Mouse (Mus musculus) hindbrain, embryonic 13.5 days (tissue): Measurements from ENCODE around the gene Kctd7. TPM values are rescaled to one million over a fixed set of nuclear protein-coding genes. Genes with fewer than 3 reads are reported as not detected.

Experiments used
- ATAC-seq: fragments of 200-750 bp; cut with Nextera tagmentation; 2 replicates; pipeline ENCODE4 v1.8.0; 2017; ENCODE audit warnings: moderate TSS enrichment; ENCODE audit not compliant: low FRiP score
- H3K27ac ChIP-seq: fragments of 300-500 bp; sonication (generic); 2 replicates; pipeline ENCODE4 v1.5.1; 2015; ENCODE audit warnings: inconsistent platforms, mild to moderate bottlenecking, moderate library complexity
- H3K27me3 ChIP-seq: fragments of 300-500 bp; sonication (generic); 2 replicates; pipeline ENCODE4 v1.6.1; 2015; ENCODE audit warnings: mild to moderate bottlenecking, inconsistent platforms
- H3K36me3 ChIP-seq: fragments of 300-500 bp; sonication (generic); 2 replicates; pipeline ENCODE4 v1.6.1; 2015; ENCODE audit warnings: mild to moderate bottlenecking, inconsistent platforms
- H3K4me1 ChIP-seq: fragments of 300-500 bp; sonication (generic); replicated peaks from 2 replicates; pipeline ENCODE4 v1.6.1; 2015; ENCODE audit warnings: inconsistent platforms
- H3K4me2 ChIP-seq: fragments of 300-500 bp; sonication (generic); 2 replicates; pipeline ENCODE4 v1.6.1; 2015; ENCODE audit warnings: inconsistent platforms, mild to moderate bottlenecking, moderate library complexity
- H3K4me3 ChIP-seq: fragments of 300-500 bp; sonication (generic); 2 replicates; pipeline ENCODE4 v1.5.1; 2015; ENCODE audit warnings: mild to moderate bottlenecking, inconsistent platforms
- H3K9ac ChIP-seq: fragments of 300-500 bp; sonication (generic); 2 replicates; pipeline ENCODE4 v1.6.1; 2015; ENCODE audit warnings: mild to moderate bottlenecking, inconsistent platforms
- H3K9me3 ChIP-seq: fragments of 300-500 bp; sonication (generic); 2 replicates; pipeline ENCODE4 v1.6.1; 2016; ENCODE audit warnings: inconsistent platforms
- WGBS: fragments of 180-500 bp; shearing (Covaris S2); methylation state at CpG from one replicate; pipeline ENCODE4 v1.1.7; 2015; 5-methylcytosine and 5-hydroxymethylcytosine counted together
- polyA plus RNA-seq: library from polyadenylated mRNA; unstranded; fragments of >200 nt; fragmentation: Nextera tagmentation; extraction: Ambion mirVana; gene quantifications from 2 replicates; pipeline ENCODE4 v1.2.1, GENCODE M21; 2015

Kctd7 gene
- polyA plus RNA-seq, 1 experiment from 2014 or later = 13.2 TPM

DNA sequence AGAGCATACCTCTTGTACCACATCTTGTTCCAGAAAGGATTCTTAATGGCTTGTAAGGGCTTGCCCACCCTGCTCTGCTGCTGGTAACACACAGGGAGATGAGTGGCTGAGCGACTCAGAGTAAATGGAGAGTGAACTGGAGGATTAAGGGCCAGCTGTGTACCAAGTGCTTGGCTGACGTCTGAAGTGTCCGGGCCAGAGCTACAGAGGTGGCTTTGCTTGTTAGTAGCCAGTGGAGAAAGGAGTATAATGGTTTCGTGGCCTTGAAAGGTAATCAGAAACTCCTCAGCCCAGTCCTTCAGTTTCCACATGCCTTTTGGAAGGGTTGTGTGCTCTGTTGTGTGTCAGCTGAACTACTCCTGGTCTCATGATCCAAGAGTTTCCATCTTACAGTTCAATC is 33.2 kb downstream of the Kctd7 start:
- Histone ChIP-seq H3K4me2 (no peak overlapping the region), H3K4me1 (peaks cover 19% of the 10 kb centered on the region), H3K9me3 (no peaks in the 10 kb centered on the region), H3K36me3 (no peaks in the 10 kb centered on the region), H3K27ac (no peak overlapping the region), H3K4me3 (no peak overlapping the region), H3K9ac (no peak overlapping the region), H3K27me3 (no peaks in the 10 kb centered on the region)
- 74% methylated on average over 4 of the region's 4 CpGs for WGBS
- ATAC-seq = no peak

GRCm38 (mm10) chr5:130180362-130180761 is 35.7 kb downstream of the Kctd7 start:
- no peaks in the 10 kb centered on the region for H3K27me3 ChIP-seq
- no peak for ATAC-seq
- H3K9me3 ChIP-seq = no peaks in the 10 kb centered on the region
- no peak overlapping the region for H3K4me3 ChIP-seq
- no peak overlapping the region for H3K4me2 ChIP-seq
- no peak overlapping the region for H3K9ac ChIP-seq
- no peaks in the 10 kb centered on the region for H3K36me3 ChIP-seq
- no peak overlapping the region for H3K27ac ChIP-seq
- peaks cover 6% of the 10 kb centered on the region; the same call in 1 of the 2 replicates for H3K4me1 ChIP-seq
- WGBS = 71% methylated on average over 7 of the region's 7 CpGs

GRCm38 (mm10) chr5:130181740-130182540 is 37.3 kb downstream of the Kctd7 start:
- Histone ChIP-seq H3K9me3 (no peaks in the 10 kb centered on the region), H3K4me2 (no peak overlapping the region), H3K4me1 (peaks cover 10% of the 10 kb centered on the region; the same call in 1 of the 2 replicates), H3K27ac (no peak overlapping the region), H3K36me3 (no peaks in the 10 kb centered on the region), H3K4me3 (no peak overlapping the region), H3K9ac (no peak overlapping the region), H3K27me3 (no peaks in the 10 kb centered on the region)
- ATAC-seq = no peak
- 89% methylated on average over 6 of the region's 6 CpGs for WGBS

DNA sequence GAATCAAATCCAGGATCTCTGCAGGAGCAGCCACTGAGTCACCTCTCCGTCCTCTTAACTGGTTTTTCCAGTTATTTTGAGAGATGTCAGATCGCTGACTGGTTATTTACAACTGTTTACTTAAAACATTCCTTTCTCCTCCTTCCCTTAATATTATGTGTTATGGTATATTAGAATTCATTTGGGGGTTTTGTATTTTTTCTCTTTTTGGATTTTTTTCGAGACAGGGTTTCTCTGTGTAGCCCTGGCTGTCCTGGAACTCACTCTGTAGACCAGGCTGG is 37.8 kb downstream of the Kctd7 start:
- Histone ChIP-seq H3K27me3 (no peaks in the 10 kb centered on the region), H3K9me3 (no peaks in the 10 kb centered on the region), H3K4me1 (peaks cover 14% of the 10 kb centered on the region), H3K36me3 (no peaks in the 10 kb centered on the region), H3K27ac (no peak overlapping the region), H3K4me3 (no peak overlapping the region), H3K4me2 (no peak overlapping the region), H3K9ac (no peak overlapping the region)
- WGBS = 93% methylated on average over 3 of the region's 3 CpGs
- no peak for ATAC-seq

DNA sequence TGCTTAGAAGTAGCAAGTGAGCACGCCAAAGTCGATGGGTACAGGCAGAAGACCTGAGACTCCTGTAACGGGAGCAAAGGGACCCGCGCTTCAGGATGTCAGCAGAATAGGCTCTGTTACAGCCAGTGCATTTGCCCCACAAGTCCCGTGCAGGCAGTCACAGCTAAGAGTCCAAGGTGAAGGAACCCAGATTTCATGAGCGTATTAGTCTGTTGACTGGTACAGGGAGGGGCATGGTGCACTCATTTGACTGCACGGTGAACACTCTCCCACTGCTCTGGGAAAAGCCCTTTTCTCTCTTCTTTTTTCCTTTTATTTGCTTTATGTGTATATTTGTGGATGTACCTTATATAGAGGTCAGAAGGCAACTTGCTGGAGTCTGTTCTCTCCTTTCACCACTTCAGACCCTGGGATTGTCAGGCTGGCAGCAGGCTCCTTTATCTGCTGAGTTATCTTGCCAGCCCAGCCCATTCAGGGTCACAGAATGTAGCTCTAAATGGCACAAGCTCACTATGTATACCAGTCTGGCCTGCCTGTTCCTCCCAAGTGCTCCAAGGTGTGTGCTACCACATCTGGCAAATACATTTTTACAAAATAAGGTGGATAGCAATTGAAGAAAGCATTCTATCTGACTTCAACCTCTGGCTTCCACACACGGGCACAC is 39.7 kb downstream of the Kctd7 start:
- Histone ChIP-seq H3K4me1 (peaks cover 17% of the 10 kb centered on the region), H3K9ac (no peak overlapping the region), H3K27me3 (no peaks in the 10 kb centered on the region), H3K27ac (no peak overlapping the region), H3K9me3 (no peaks in the 10 kb centered on the region), H3K4me3 (no peak overlapping the region), H3K4me2 (no peak overlapping the region), H3K36me3 (peaks cover 7% of the 10 kb centered on the region)
- no peak for ATAC-seq
- 94% methylated on average over 9 of the region's 9 CpGs for WGBS

DNA sequence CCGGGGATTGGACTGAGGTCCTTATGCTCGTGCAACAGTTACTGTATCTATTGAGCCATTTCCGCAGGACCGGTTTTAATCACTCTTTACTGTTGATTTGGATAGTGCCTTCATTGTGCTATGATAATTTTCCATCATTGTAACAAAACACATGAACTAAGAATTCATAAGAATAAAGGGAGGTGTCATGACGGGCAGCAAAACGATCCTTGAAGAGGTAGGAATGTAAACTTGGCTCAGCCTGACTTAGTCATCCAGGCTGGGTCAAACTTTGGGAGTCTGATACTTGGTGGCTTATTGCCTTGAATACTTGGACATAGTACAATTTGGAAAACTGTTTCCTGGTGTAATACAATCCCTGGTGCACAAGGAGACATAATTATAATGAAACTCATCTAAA is 40.7 kb downstream of the Kctd7 start:
- Histone ChIP-seq H3K4me2 (no peak overlapping the region), H3K4me3 (no peak overlapping the region), H3K9me3 (no peaks in the 10 kb centered on the region), H3K27me3 (no peaks in the 10 kb centered on the region), H3K36me3 (peaks cover 17% of the 10 kb centered on the region), H3K27ac (no peak overlapping the region), H3K4me1 (peaks cover 14% of the 10 kb centered on the region), H3K9ac (no peak overlapping the region)
- 91% methylated on average over 6 of the region's 6 CpGs for WGBS
- ATAC-seq = no peak

- WGBS = 34% methylated on average over 7 of the region's 7 CpGs
- H3K4me2 ChIP-seq = no peak overlapping the region
- H3K27me3 ChIP-seq = no peaks in the 10 kb centered on the region
- H3K27ac ChIP-seq = peak overlapping the region; percentile 24; the same call in 1 of the 2 replicates
- no peak overlapping the region for H3K4me3 ChIP-seq
- no peaks in the 10 kb centered on the region for H3K9me3 ChIP-seq
- no peak overlapping the region for H3K9ac ChIP-seq
- H3K4me1 ChIP-seq = peaks cover 11% of the 10 kb centered on the region
- H3K36me3 ChIP-seq = peaks cover 34% of the 10 kb centered on the region
- no peak for ATAC-seq
These were observed 42.7 kb downstream of the Kctd7 start for GRCm38 (mm10) chr5:130187383-130187782.

- Histone ChIP-seq H3K27me3 (no peaks in the 10 kb centered on the region), H3K9me3 (no peaks in the 10 kb centered on the region), H3K9ac (no peak overlapping the region), H3K4me1 (peaks cover 11% of the 10 kb centered on the region), H3K4me2 (no peak overlapping the region), H3K27ac (no peak overlapping the region), H3K4me3 (no peak overlapping the region), H3K36me3 (peaks cover 63% of the 10 kb centered on the region)
- 95% methylated on average over 6 of the region's 6 CpGs for WGBS
- ATAC-seq = no peak
These were observed 46.2 kb downstream of the Kctd7 start for GRCm38 (mm10) chr5:130190909-130191308.

- 94% methylated on average over 6 of the region's 6 CpGs for WGBS
These were observed 47.2 kb downstream of the Kctd7 start for GRCm38 (mm10) chr5:130191865-130192264.

GRCm38 (mm10) chr5:130192356-130192944 is 47.8 kb downstream of the Kctd7 start:
- Histone ChIP-seq H3K4me2 (no peak overlapping the region), H3K27ac (no peak overlapping the region), H3K4me3 (no peak overlapping the region), H3K9me3 (no peaks in the 10 kb centered on the region), H3K27me3 (no peaks in the 10 kb centered on the region), H3K9ac (no peak overlapping the region), H3K36me3 (peaks cover 69% of the 10 kb centered on the region), H3K4me1 (peaks cover 3% of the 10 kb centered on the region)
- ATAC-seq = no peak
- WGBS = 78% methylated on average over 2 of the region's 2 CpGs

More at GRCm38 (mm10) chr5:130191865-130192264, 47.2 kb downstream of the Kctd7 start:
- H3K9me3 ChIP-seq = no peaks in the 10 kb centered on the region
- peaks cover 63% of the 10 kb centered on the region for H3K36me3 ChIP-seq
- no peak for ATAC-seq
- no peak overlapping the region for H3K9ac ChIP-seq
- no peaks in the 10 kb centered on the region for H3K27me3 ChIP-seq
- no peak overlapping the region for H3K4me3 ChIP-seq
- H3K4me1 ChIP-seq = peaks cover 7% of the 10 kb centered on the region
- H3K27ac ChIP-seq = no peak overlapping the region
- no peak overlapping the region for H3K4me2 ChIP-seq

DNA sequence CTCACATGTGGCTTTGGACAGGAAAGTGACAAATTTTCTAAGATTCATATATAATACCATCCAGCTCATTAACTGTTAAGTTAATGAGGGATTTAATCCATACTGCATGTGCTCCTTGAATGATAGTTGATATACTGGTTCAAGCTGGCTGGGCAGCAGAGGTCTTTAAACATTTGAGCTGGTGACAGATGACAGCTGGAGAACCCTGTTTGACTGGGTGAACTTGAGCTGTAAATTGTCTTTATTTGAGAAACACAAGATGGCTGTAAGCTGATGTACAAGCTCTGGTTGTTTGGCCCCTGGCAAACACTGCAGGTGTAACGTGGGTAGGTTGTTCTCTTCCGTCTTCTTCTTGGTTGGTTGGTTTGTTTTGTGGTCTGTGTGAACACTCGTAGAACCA is 49.1 kb downstream of the Kctd7 start:
- Histone ChIP-seq H3K4me1 (no peaks in the 10 kb centered on the region), H3K4me3 (no peak overlapping the region), H3K27ac (no peak overlapping the region), H3K9ac (no peak overlapping the region), H3K9me3 (no peaks in the 10 kb centered on the region), H3K4me2 (no peak overlapping the region), H3K27me3 (no peaks in the 10 kb centered on the region), H3K36me3 (peaks cover 79% of the 10 kb centered on the region)
- WGBS = 83% methylated on average over 3 of the region's 3 CpGs
- ATAC-seq = no peak

GRCm38 (mm10) chr5:130196307-130196706 is 51.6 kb downstream of the Kctd7 start:
- 87% methylated on average over 1 of the region's 1 CpGs for WGBS
- H3K27me3 ChIP-seq = no peaks in the 10 kb centered on the region
- no peaks in the 10 kb centered on the region for H3K4me1 ChIP-seq
- peaks cover 74% of the 10 kb centered on the region for H3K36me3 ChIP-seq
- no peak overlapping the region for H3K27ac ChIP-seq
- H3K4me2 ChIP-seq = no peak overlapping the region
- no peak overlapping the region for H3K4me3 ChIP-seq
- H3K9me3 ChIP-seq = no peaks in the 10 kb centered on the region
- no peak for ATAC-seq
- no peak overlapping the region for H3K9ac ChIP-seq
